Mouse (Mus musculus): ENCODE measurements around the gene Gm10778.

Gm10778 gene

DNA sequence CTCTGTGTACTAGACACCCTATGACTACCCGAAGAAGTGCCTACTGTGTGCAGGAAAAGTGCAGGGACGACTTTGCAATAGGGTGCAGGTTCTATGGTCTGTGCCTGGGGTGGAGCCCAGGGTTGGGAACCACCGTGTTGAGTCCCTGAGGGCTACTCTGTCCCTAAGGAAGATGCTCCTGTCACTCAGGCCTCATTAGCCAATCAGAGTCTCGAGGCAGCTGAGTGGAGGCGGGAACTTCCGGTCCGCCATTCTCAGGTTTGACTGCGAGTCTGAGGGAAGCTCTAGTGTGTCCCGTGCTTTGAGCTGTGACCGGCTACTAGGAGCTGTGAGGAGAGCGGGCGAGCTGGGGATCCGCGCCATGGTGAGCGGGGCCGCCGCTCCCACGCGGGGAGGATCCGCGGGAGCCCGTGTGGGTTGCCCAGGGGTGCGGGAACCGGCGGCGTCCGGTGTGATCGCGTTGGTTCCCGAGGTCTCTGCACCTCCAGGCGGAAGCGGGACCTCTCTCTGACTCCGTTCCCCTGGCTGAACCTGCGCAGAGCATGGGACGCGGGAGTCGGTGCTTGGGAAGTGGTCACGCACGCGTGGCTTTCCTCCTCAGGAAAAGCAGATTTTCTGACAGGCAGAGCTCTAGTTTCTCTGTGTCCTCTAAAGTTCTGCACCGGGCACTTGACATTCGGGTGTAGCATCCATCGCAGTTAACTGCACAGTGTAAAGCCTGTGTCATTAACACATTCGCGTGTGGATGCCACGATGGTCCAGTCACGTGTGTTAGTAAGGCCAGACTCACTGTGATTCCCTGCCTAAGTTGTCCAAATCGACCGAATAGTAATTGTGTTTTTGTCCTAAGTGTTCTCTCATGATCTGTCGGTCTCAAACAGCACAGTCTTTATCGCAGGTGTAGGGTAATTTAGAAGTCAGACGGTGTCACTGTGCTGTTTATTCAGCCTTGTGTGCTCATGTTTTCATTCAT is at the start of gene Gm10778:
Gene Gm10778, plus strand, starts transcription at position 257 of the 973 bp plus-strand sequence.
- DNase-seq (ENCODE audit: low read depth) = peak; percentile 93

DNA sequence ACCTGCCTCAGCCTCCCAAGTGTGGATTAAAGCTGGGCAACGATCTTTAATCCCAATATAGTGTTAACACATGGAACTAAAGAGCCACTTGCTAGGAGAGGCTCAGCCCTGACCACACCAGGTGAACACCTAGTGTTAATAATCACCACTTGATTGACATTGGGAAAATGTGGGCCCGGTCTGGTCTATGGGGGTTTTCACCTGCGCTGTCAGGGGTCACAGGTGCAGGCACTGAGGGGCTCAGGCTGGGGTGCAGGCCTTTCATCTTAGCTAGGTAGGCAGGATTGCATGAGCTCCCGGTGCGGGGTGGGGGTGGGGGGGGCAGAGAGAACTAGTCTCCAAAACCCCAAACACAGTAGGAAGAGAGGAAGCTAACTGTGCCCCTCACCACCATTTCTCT is 49.2 kb upstream of the Gm10778 start:
- DNase-seq (ENCODE audit: low read depth) = no peak

GRCm38 (mm10) chr10:81600096-81600495 is 48.8 kb upstream of the Gm10778 start:
- no peak for DNase-seq (ENCODE audit: low read depth)

DNA sequence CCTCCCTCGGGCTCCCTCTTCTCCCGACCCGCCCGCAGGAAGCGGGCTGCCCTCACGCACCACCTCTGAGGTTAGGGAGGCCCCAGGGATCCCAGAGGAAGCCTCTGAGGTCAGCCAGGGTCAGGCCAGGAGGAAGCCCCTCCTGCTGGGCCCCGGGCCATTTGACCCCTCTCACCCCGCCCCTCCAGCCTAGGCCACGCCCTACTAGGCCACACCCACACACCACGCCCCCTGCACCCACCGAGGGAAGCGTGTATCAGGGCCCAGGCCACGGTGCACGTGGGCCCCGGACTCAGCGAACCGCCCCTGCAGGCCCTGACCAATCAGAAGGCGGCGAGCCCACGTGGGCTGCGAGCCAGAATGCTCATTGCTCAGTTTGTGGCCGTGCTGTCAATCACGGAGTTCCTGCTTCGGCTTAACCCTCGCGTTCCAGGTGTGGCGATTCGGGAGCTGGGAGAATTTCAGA is 48.1 kb upstream of the Gm10778 start, which contains the start of gene Tle6:
Gene Tle6, minus strand, starts transcription at position 336 of the 466 bp plus-strand sequence.
- DNase-seq (ENCODE audit: low read depth) = peak; percentile 88

GRCm38 (mm10) chr10:81601396-81601905 is 47.4 kb upstream of the Gm10778 start:
- DNase-seq (ENCODE audit: low read depth) = no peak

GRCm38 (mm10) chr10:81602741-81603151 is 46.1 kb upstream of the Gm10778 start:
- DNase-seq (ENCODE audit: low read depth) = peak; percentile 86

DNA sequence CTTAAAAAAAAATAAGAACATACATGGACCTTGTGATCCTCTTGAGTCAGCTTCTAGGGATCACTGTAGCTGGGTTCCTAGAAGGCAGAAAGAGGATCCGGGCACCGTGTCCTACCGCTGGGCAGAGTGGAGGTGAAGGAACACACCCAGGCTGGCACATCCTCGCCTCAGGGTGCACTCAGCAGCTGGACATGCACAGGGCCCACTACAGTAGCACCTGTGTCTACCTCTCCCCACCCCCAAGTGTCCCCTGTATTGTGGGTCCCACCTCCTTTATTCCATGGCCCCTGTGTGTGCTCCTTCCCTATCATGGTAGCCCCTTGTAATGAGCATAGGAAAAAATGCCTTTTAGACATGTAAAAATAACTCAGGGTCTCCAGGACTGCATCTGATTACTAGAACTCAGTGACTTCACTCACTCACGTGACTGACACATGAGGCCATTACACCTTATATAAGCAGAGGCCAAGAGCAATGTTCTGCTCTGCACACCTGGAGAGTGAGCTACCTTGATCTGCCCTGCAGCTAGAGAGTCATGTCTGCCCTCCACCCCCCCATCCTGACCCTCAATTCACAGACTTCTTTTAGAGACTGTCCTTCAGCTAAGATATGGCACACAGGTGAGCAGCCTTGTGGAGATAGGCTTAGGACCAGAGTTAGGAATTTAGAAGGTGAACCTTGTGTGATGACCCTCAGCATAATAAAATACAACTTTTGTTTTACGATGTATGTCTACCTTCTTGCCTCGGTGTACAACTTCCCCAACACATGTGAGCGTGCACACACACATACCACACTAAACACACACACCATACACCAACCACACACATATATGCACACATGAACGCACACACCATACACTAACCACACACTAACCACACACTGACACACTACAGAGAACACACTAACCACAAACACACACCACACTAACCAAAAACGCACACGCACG is 44.6 kb upstream of the Gm10778 start:
- peak; percentile 30 for DNase-seq (ENCODE audit: low read depth)

DNA sequence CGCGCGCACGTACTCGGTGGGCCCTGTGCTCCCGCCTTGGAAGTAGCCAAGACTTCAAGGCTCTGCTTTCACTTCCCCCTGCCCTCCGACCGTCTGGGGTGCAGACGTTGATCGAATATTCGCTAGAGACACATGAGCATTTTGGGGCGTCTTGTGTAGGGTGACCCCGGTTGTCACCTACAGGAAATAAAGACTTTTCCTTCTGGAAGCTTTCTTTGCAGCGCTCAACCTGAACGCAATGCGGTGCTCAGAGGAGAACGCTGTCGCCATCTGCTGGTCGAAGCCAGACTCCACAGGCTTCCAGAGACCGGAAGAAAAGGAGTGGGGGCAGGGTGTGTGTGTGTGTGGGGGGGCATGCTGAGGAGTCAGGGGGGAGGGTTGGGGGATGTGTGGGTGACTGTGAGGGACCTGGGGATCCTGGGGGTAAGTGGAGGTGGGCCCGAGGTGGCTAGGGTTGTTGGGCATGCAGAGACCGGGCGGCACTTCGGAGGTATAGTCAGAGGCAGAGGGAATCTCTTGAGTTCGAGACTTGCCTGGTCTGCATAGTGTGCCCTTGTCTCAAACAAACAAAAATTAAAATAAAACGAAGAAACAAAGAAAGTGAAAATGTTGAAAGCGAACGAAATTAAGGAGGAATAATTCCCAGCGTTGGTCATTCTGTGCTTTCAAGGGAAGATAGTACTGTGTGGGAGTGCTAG is 43.7 kb upstream of the Gm10778 start:
- peak; percentile 93 for DNase-seq (ENCODE audit: low read depth)

DNA sequence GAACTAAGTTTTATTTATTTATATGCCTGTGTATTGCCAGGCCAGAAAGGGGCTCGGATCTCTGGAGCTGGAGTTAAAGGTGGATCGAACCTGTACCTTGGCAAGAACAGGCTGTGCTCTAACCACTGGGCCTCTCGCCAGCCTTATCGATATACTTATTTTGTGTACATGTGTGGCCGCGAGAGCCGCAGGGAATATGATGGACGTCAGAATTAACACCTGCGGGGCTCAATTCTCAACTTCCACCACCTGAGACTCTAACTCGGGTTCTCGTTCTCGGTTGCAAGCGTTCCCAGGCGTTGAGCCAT is 43.2 kb upstream of the Gm10778 start:
- no peak for DNase-seq (ENCODE audit: low read depth)

GRCm38 (mm10) chr10:81605974-81606751 is 42.7 kb upstream of the Gm10778 start, which contains the start of gene BC025920:
Gene BC025920, plus strand, starts transcription at chr10:81606270.
- peak; percentile 91 for DNase-seq (ENCODE audit: low read depth)

- DNase-seq (ENCODE audit: low read depth) = no peak
These were observed 40.6 kb upstream of the Gm10778 start for GRCm38 (mm10) chr10:81608308-81608707.

DNA sequence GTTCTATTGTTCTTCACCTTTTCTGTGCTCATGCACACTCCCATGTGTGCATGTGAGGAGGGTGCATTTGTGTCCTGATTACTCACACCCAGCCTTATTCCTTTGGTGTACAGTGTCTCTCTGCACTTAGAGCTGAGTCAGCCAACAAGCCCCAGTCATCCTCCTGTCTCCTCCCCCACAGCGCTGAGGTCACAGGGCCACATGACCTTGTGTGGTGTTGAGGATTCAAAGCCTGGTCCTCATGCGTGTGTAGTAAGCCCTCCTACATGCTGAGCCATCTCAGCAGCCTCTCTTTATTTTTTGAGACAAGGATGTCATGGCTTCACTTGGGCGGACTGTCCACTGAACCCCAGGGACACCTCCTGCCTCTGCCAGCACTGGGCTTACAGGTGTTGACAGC is 36.1 kb upstream of the Gm10778 start:
- DNase-seq (ENCODE audit: low read depth) = no peak

DNA sequence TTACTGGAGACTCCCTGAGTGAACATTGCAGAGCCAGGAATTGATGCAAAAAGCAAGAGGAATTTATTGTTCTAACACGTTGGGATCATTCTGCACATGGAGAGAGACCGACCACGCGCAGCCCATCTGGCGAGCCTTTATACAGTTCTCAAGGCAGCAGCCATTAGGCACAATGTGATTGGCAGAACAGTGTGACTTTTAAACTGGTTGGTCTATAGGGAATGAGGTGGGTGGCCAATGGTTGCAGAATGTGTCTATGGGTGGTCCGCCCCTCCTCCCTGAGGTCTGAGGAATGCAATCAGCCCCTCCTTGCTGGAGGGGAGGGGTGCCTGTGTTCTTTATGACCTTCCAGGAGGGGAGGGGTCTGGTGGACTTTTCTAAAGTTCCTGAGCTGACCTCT is 33.4 kb upstream of the Gm10778 start:
- no peak for DNase-seq (ENCODE audit: low read depth)

DNA sequence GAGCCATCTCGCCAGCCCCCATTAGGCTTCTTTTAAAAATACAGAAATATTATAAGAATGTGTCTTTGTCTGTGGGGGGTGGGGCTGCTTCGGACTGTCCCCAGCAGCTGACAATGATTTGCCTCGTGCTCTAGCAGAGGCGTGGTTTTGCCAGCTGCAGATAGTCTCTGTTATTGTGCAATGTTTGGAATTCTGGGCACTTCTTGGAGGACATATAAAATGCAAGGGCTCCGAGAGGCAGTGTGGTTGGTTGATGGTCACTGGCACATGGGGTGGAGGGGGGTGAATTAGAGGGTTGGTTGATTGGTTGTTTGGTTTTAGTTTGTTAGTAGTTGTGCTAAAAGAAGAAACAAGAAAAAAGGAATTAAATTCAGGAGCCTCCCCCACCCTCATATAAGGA is 28.9 kb upstream of the Gm10778 start:
- no peak for DNase-seq (ENCODE audit: low read depth)

DNA sequence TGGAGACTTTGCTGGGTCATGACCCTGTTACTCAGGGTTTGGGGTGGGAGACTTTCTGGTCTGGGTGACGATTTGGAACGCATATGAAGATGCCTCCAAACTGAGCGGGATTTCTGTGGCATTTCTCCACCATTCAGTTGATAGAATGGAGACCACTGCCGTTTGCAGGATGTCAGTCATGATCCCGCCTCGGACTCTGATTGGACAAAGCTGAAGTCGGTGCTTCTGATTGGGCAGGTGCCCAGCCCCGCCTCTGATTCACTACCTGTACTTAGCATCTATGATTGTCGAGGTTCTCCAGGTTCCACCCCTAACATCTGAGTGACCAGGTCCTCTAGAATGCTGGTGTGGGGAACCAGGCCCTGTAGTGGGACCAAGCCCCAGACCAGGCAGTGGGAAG is 28.1 kb upstream of the Gm10778 start:
- no peak for DNase-seq (ENCODE audit: low read depth)

GRCm38 (mm10) chr10:81623441-81623840 is 25.4 kb upstream of the Gm10778 start:
- no peak for DNase-seq (ENCODE audit: low read depth)

DNA sequence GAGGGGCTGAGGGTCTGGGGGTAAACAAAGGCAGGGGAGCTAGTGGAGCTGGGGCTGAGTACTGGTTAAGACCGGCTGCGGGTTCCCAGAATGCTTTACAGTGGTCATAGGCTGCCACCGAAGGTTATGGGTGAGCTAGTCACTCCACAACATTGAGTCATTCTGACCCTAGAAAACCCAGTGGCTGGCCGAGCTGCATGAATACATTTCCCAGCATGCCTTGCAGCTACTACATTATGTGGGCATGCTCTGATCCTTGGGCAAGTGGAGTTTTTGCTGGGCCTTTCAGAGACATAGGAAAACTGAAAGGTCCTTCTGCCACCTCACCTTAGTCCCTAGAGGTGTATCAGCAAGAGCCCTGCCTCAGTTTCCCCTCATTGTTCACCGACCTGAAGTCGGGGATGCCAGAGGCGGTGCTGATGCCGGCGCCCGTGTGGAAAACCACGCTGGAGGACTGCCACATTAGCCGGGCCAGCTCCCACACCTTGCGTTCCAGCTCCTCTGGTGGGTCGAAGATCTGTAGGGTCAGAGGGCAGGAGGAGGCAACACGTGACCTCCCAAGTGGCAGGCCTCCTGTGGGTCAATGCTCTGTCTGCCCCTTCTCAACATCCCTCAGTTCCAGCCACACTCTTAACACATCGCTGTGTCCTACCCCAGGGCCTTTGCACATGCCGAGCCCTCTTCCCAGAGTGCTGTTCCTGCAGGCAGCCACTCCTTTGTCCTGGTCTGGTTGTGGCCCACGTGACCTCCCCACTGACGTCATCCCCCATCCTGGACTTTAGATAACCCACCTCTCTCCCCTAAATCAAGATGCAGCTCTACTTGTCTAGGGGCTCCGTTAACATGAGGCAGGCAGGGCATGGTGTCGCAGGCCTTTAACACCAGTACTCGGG is 22.5 kb upstream of the Gm10778 start:
- DNase-seq (ENCODE audit: low read depth) = no peak

DNA sequence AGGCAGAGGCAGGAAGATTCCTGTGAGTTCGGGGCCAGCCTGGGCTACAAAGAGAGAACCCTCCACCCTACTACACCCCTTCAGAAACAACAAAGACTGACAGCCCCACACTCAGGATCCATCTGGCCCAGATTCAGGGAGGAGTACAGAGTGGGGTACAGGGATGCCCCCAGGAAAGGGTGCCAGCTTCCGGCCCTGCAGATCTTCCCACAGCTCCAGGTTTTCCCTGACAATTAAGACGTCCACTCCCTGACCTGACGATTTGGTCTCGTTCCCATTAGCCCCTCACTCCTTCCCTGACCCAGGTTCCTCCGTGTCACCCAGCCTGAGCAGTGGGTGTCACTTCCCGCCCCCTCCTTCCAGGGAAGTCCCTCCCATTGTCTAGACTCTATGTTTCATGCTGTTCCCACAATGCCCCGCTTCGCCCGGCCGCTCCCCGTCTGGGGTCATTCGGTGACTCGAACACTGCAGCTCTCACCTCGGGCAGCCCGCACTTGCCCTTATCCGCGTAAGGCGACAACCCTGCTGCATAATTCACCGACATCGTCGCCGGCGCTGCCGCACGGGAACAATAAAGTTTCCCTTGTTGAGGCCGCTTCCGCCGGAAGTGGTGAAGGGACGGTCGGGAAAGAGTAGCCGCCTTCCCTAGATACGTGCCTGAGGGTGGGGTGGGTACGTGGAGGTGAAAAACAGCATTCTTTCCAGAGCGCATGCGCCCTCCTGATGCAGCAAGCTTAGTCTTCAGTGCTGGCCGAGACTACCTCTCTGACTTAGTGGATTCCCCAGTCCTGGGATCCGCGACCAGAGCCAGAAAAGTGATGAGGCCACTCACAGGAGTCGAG is 21.6 kb upstream of the Gm10778 start, which contains the start of gene Sirt6:
Gene Sirt6, minus strand, starts transcription at position 804 of the 842 bp plus-strand sequence.
- peak; percentile 96 for DNase-seq (ENCODE audit: low read depth)

DNA sequence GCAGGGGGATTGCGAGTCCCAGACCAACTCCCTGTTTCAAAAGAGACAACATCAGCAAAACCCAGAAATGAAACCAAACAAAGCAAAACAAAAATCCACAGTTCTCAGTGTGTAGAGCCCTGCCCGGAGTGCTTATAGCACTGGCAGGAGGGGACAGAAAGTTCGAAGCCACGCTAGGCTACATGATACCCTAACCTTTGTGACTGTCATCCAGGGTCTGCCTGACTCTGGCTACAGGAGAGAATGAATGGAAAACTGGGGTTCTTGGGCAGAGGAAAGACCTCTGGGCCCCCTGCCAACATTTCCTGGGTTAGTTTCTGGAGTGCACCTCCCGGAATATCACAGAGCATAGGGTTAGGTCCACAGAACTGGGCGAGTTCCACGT is 21.0 kb upstream of the Gm10778 start:
- no peak for DNase-seq (ENCODE audit: low read depth)
